Mouse (Mus musculus): ENCODE measurements around the gene Ctdnep1. TPM values are rescaled to one million over a fixed set of nuclear protein-coding genes. Genes with fewer than 3 reads are reported as not detected.
"Not testable (repeated sequence)": the region's sequence is repeated elsewhere in the genome, so short reads cannot be mapped to it uniquely, and the experiment has no call there.

The Ctdnep1 gene
- polyA plus RNA-seq, 1 experiment from 2014 or later, result 32.4 TPM

DNA sequence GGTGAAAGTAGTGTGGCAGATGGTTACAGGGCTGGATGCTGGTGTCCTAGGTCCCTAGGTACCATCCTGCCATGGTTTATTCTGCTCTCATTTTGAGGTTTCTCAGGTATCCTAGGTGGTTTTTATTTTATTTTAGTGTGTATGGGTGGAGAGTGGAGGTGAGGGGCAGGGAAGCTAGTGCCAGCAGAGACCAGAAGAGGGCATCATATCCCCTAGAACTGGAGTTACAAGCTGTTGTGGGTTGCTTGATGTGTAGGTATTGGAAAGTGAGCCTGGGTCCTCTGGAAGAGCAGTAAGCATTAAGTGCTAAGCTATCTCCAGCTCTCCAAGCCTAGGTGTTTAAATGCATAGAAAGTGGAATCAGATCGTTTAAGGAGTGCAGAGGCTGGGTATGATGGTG is 28.7 kb upstream of the Ctdnep1 start:
- H3K27ac ChIP-seq, result no peak overlapping the region
- no peak overlapping the region for H3K4me3 ChIP-seq
- peaks cover 4% of the 10 kb centered on the region; the same call in 1 of the 2 replicates for H3K4me1 ChIP-seq
- no peak overlapping the region for H3K4me2 ChIP-seq (replicated peaks)
- no peaks in the 10 kb centered on the region for H3K27me3 ChIP-seq
- H3K9ac ChIP-seq, result no peak overlapping the region
- 35% methylated on average over 1 of the region's 1 CpGs for WGBS
- H3K36me3 ChIP-seq, result no peaks in the 10 kb centered on the region
- ATAC-seq (ENCODE audit: insufficient number of reproducible peaks, insufficient read depth, low FRiP score, low TSS enrichment), result no peak
- H3K9me3 ChIP-seq, result no peaks in the 10 kb centered on the region

DNA sequence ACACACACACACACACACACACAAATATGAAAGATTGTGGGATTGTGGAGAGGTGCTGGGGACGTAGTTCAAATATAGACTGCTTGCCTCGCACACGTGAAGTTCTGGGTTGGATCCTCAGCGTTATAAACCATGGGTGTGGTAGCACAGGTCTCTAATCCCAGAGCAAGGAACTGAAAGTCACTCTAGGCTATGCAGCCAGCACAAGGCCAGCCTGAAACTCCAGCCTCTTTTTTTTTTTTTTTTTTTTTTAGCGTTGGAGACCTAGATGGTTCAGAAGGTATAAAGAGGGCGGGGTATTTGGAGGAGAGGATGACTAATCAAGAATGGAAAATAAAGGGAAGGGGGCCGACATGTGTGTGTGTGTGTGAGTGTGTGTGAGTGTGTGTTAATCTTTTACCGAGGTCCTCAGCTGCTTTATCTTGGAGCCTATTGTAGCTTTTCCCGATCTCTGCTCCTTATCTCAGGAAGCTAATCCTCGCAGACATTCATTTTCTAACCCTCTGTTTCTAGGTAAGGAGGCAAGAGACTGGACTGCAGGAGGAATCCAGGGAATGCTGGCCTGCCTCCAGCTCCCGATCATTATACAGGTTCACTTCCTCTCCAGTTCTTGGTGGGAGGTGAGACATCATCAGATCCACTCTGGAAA is 27.6 kb upstream of the Ctdnep1 start:
- H3K9me3 ChIP-seq, result no peaks in the 10 kb centered on the region
- H3K9ac ChIP-seq, result no peak overlapping the region
- no peaks in the 10 kb centered on the region for H3K36me3 ChIP-seq
- 65% methylated on average over 11 of the region's 11 CpGs for WGBS
- ATAC-seq (ENCODE audit: insufficient number of reproducible peaks, insufficient read depth, low FRiP score, low TSS enrichment), result no peak
- H3K27me3 ChIP-seq, result no peaks in the 10 kb centered on the region
- H3K4me3 ChIP-seq, result no peak overlapping the region
- H3K27ac ChIP-seq, result no peak overlapping the region
- no peak overlapping the region for H3K4me2 ChIP-seq (replicated peaks)
- H3K4me1 ChIP-seq, result peaks cover 4% of the 10 kb centered on the region; the same call in 1 of the 2 replicates

DNA sequence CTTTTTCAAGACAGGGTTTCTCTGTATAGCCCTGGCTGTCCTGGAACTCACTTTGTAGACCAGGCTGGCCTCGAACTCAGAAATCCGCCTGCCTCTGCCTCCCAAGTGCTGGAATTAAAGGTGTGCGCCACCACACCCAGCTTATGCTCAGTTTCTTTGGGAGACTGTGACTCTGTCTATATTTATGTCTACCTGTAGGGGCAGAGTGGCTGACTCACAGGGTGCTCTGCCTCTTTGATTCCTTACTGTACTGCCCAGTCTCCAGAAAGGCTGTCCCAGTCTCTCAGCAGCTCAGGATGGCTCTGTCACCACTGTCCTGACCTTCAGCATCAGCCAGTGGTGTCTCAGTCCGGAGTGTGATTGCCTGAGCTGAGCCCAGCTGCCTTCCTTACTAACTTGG is 25.3 kb upstream of the Ctdnep1 start:
- H3K27ac ChIP-seq; H3K36me3 ChIP-seq; ATAC-seq (ENCODE audit: insufficient number of reproducible peaks, insufficient read depth, low FRiP score, low TSS enrichment); H3K9ac ChIP-seq; H3K27me3 ChIP-seq; H3K9me3 ChIP-seq; H3K4me3 ChIP-seq; H3K4me2 ChIP-seq (replicated peaks); H3K4me1 ChIP-seq: not testable (repeated sequence)
- WGBS, result 80% methylated on average over 4 of the region's 4 CpGs

GRCm38 (mm10) chr11:69956218-69956617 is 24.7 kb upstream of the Ctdnep1 start:
- no peaks in the 10 kb centered on the region for H3K36me3 ChIP-seq
- H3K27me3 ChIP-seq, result peaks cover 10% of the 10 kb centered on the region; the same call in 1 of the 2 replicates
- no peak overlapping the region for H3K4me3 ChIP-seq
- H3K9ac ChIP-seq, result no peak overlapping the region
- no peak for ATAC-seq (ENCODE audit: insufficient number of reproducible peaks, insufficient read depth, low FRiP score, low TSS enrichment)
- H3K4me1 ChIP-seq, result no peaks in the 10 kb centered on the region
- H3K9me3 ChIP-seq, result no peaks in the 10 kb centered on the region
- no peak overlapping the region for H3K4me2 ChIP-seq (replicated peaks)
- no peak overlapping the region for H3K27ac ChIP-seq
- WGBS, result 56% methylated on average over 1 of the region's 1 CpGs

DNA sequence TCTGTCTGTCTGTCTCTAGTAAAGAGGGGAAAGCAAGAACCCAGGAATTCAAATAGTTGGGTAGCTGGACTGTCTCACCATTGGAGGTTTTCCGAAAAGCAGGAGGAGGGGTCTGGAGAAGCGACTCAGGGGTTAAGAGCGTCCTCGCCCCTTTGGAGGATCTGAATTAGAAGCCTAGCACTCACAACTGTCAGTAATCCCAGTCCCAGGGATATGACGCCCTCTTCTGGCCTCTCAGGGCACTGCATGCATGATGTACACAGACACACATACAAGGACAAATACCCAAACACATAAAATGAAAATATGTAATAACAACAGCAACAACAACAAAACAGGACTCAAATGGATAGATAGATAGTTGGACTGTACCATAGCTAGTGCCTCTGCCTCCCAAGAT is 20.3 kb upstream of the Ctdnep1 start:
- H3K4me3 ChIP-seq, result no peak overlapping the region
- no peak for ATAC-seq (ENCODE audit: insufficient number of reproducible peaks, insufficient read depth, low FRiP score, low TSS enrichment)
- no peak overlapping the region for H3K4me2 ChIP-seq (replicated peaks)
- H3K27me3 ChIP-seq, result peaks cover 52% of the 10 kb centered on the region
- H3K36me3 ChIP-seq, result no peaks in the 10 kb centered on the region
- H3K27ac ChIP-seq, result no peak overlapping the region
- H3K9me3 ChIP-seq, result no peaks in the 10 kb centered on the region
- H3K4me1 ChIP-seq, result peaks cover 4% of the 10 kb centered on the region; the same call in 1 of the 2 replicates
- no peak overlapping the region for H3K9ac ChIP-seq
- 34% methylated on average over 5 of the region's 5 CpGs for WGBS

DNA sequence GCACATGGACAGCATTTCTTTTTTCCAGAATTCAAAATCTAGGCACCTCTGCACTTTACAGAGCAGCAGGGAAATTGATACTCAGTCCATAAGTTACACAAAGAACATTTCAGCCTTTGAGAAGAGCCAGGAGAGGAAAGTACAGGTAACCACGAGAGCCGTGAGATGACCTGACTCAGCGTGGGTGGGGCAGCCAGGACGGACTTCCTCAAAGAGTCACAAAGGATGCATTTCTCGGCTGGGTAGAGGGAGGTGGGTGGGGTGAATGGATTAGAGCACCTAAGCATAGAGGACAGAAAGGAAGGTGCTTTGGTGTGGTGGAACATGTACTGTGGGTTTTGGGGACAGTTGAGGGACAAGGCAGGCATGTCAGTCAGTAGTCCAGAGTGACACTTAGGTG is 19.1 kb upstream of the Ctdnep1 start:
- 37% methylated on average over 5 of the region's 5 CpGs for WGBS
- Histone ChIP-seq H3K9me3 (no peaks in the 10 kb centered on the region), H3K4me2 (replicated peaks) (no peak overlapping the region), H3K9ac (no peak overlapping the region), H3K27ac (no peak overlapping the region), H3K4me3 (no peak overlapping the region), H3K4me1 (peaks cover 8% of the 10 kb centered on the region; the same call in 1 of the 2 replicates), H3K27me3 (peaks cover 64% of the 10 kb centered on the region), H3K36me3 (no peaks in the 10 kb centered on the region)
- ATAC-seq (ENCODE audit: insufficient number of reproducible peaks, insufficient read depth, low FRiP score, low TSS enrichment), result no peak

- H3K27me3 ChIP-seq, result peaks cover 75% of the 10 kb centered on the region
- ATAC-seq (ENCODE audit: insufficient number of reproducible peaks, insufficient read depth, low FRiP score, low TSS enrichment), result no peak
- H3K4me1 ChIP-seq, result peaks cover 8% of the 10 kb centered on the region; the same call in 1 of the 2 replicates
- H3K9me3 ChIP-seq, result no peaks in the 10 kb centered on the region
- peaks cover 22% of the 10 kb centered on the region for H3K36me3 ChIP-seq
- 10% methylated on average over 24 of the region's 24 CpGs for WGBS
- H3K4me2 ChIP-seq (replicated peaks), result peak within 1 kb of the TSS; percentile 28
- H3K4me3 ChIP-seq, result peak within 1 kb of the TSS; percentile 37
- no peak within 1 kb of the TSS for H3K9ac ChIP-seq
- H3K27ac ChIP-seq, result 0 out of 2 replicates have a peak within 1 kb of the TSS, but pooled peaks have one; percentile 52
Observed at GRCm38 (mm10) chr11:69964650-69965270, 16.2 kb upstream of the Ctdnep1 start, which contains the start of gene Cldn7. TSS of gene Cldn7 (plus strand) at chr11:69964779.

GRCm38 (mm10) chr11:69965271-69966005 is 15.5 kb upstream of the Ctdnep1 start:
- ATAC-seq (ENCODE audit: insufficient number of reproducible peaks, insufficient read depth, low FRiP score, low TSS enrichment), result no peak
- Histone ChIP-seq H3K36me3 (peaks cover 29% of the 10 kb centered on the region), H3K4me2 (replicated peaks) (peak overlapping the region; percentile 53), H3K9me3 (no peaks in the 10 kb centered on the region), H3K27ac (0 out of 2 replicates have a peak overlapping the region, but pooled peaks have one; percentile 52), H3K27me3 (peaks cover 74% of the 10 kb centered on the region), H3K4me1 (peaks cover 8% of the 10 kb centered on the region; the same call in 1 of the 2 replicates), H3K4me3 (peak overlapping the region; percentile 37), H3K9ac (no peak overlapping the region)
- WGBS, result 3% methylated on average over 46 of the region's 49 CpGs

- H3K4me3 ChIP-seq, result peak overlapping the region; percentile 37
- peaks cover 67% of the 10 kb centered on the region for H3K27me3 ChIP-seq
- 0 out of 2 replicates have a peak overlapping the region, but pooled peaks have one; percentile 25 for H3K27ac ChIP-seq
- peaks cover 32% of the 10 kb centered on the region for H3K36me3 ChIP-seq
- peak overlapping the region; percentile 21; the same call in 1 of the 2 replicates for H3K9ac ChIP-seq
- ATAC-seq (ENCODE audit: insufficient number of reproducible peaks, insufficient read depth, low FRiP score, low TSS enrichment), result 0 out of 2 replicates have a peak, but pooled peaks have one; percentile 23
- WGBS, result 1% methylated on average over 59 of the region's 59 CpGs
- H3K4me2 ChIP-seq (replicated peaks), result peak overlapping the region; percentile 53
- H3K9me3 ChIP-seq, result no peaks in the 10 kb centered on the region
- H3K4me1 ChIP-seq, result peaks cover 8% of the 10 kb centered on the region; the same call in 1 of the 2 replicates
Observed at GRCm38 (mm10) chr11:69966006-69966859, 14.7 kb upstream of the Ctdnep1 start.

- H3K4me1 ChIP-seq, result peaks cover 8% of the 10 kb centered on the region; the same call in 1 of the 2 replicates
- peak overlapping the region; percentile 37 for H3K4me3 ChIP-seq
- 37% methylated on average over 17 of the region's 17 CpGs for WGBS
- H3K9ac ChIP-seq, result peak overlapping the region; percentile 21; the same call in 1 of the 2 replicates
- H3K27ac ChIP-seq, result no peak overlapping the region
- H3K4me2 ChIP-seq (replicated peaks), result peak overlapping the region; percentile 53
- H3K9me3 ChIP-seq, result no peaks in the 10 kb centered on the region
- no peak for ATAC-seq (ENCODE audit: insufficient number of reproducible peaks, insufficient read depth, low FRiP score, low TSS enrichment)
- H3K27me3 ChIP-seq, result peaks cover 60% of the 10 kb centered on the region
- H3K36me3 ChIP-seq, result peaks cover 33% of the 10 kb centered on the region
Observed at GRCm38 (mm10) chr11:69966860-69967517, 14.0 kb upstream of the Ctdnep1 start.

All from embryonic facial prominence, embryonic 12.5 days (tissue).